Mouse (Mus musculus): ENCODE results near the gene Slc35b3.

The Slc35b3 gene

DNA sequence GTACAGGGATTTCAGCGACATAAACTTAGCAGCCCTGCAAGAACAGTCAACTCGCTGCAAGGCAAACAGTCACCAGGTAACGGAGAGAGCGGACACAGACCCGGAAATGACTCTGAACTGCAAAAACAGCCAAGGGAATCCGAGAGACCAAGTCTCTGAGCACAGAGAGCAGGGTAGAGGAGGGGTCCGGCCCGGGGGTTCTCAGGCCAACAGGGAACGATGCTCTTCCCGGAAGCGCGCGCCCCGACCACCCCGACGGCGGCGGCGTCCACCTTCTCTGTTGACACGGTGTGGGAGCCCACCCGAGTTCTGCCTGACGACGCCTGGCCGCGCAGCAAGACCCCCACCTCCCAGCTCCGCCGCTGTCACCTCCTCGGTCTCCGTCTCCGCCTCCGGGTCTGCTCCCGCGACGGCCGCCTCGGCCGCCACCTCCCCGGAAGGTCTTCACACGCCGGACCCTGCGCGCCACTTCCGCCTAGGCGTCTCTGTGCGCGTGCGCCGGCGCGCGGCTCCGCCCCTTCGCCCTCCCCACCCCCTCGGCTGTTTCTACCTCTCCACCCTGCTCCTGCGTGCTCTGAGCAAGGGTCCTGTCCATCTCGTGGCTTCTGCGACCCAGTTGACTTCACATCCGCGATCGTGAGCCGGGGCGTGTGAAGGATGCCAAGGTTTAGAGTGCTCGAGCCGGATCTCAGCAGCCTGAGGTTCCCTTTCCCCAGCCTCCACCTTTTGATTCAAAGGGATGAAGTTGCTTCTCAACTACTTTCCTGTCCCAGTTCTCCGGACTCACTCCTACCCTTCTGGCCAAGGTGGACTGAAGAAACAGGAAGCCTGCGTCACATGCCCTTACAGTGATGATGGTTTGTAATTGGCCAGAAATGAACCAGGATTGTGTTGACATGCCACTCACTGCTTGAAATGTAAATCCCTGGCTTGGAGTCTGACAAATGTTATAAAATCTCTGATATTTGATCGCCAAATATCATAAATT, at the start of gene Slc35b3:
TSS of gene Slc35b3 (minus strand) at position 813 of the 988 bp plus-strand sequence.
- peak; percentile 87 for DNase-seq

DNA sequence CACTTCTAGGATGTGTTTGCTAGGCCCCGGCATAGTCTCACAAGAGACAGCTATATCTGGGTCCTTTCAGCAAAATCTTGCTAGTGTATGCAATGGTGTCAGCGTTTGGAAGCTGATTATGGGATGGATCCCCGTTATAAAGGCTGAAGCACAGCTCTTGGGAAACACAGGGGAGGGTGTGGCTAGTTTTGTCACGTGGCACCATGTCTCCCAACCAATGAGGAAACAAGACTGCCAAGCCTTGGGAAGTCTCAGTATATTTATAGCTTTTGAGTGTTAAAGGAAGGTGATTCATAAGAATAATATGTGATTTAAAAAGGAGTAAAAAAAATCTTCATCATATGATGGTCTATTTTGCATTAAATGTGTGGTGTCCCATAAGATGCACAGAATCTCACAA, 49.6 kb upstream of the Slc35b3 start:
- no peak for DNase-seq

DNA sequence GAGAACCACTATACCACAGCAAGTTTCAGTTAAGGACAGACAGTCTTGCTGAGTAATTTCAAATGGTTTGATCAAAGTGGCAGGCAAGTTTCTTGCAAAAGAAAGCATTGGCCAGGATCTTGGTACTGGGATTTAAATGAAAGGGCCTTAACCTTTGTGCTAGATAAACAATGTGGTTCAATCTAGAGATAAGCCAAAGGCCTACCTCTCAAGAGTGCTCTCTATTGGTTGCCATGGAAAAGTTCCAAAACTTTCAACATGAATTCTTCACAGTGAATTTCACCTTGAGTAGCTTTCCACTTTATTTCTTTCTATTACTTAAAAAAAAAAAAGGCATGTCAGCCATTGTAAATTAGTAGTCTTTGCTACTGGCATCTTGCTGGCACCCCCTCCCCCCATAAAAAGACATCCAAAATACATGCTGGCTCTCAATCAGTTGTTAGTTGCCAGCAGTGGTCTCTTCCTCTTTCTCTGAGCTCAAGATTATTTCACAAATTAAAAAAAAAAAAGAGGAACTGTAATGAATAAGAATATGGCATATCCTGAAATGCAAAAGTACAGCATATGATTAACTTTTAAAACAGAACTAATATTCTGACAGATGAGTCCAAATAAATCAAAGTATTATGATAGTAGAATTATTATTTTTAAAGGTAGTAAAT, 42.6 kb upstream of the Slc35b3 start:
- no peak for DNase-seq

DNA sequence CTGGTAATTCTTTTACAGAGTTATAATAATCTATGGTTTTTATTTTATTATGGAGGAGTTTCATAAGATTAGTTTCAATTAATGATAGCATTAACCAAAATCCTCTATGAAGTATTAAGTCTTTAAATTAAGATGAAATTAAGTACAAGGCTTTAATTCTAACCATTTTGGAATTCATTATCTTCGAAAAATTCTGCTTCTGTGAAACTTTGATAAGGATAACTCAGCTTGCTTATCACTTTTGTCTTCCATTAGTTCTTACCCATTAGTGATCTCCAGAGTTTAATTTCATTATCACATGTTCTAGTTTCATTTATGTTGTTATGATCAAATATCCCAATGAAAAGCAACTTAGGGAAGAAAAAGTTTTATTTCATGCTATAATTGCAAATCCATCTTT, 41.7 kb upstream of the Slc35b3 start:
- no peak for DNase-seq

DNA sequence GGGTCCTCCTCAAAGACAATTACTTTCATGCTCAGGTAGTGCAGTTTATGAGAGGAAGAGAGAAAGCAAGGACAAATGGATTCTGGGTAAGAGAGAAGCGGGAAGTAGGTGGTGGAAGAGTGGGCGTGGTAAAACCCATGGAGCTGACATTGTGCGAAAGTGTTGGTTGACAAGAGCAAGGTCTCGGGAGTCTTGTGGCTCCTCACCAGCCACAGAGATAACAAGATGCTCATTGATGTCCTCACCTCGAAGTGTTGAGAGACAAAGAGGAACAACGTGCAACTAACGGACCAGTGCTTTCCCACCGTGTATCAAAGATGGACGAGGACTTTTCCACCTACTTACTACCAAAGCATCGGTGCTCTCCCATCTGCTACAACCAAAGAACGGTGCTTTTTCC, 40.8 kb upstream of the Slc35b3 start:
- DNase-seq: no peak

DNA sequence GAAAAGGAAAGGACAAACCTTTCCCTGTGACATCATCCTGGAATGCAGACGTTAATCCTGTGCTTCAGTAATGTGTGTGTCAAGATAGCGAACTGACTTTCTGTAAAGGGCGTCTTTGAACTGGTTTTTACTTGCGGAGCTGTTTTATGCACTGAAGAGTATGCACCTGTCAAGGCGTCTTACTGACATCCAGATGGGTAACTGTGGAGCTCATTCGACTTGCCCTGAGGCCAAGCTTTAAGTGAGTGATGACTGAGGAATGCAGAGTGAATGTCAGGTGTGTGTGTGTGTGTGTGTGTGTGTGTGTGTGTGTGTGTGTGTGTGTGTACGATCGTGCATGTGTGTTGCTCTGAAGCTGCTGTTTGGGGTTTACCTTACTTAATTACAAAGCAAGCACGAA, 38.3 kb upstream of the Slc35b3 start:
- DNase-seq: no peak

DNA sequence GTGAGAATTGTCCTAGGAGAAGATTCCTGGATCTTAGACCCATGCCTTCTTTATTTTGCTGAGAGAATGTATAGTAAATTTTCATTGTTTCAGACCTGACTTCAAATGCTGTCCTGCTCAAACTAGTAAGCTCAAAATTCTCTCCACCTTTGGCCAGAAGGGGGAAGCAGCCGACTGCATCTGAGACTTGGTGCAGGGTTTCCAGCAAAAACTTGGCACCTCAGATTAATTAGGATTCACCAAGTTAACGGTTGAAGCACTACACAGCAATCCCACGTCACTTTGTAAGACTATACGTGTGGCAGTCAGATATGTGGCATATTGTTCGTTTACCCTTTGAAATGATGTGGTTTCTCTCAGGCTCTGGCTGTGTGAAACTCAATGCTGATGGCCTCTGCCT, 31.9 kb upstream of the Slc35b3 start:
- DNase-seq: no peak

DNA sequence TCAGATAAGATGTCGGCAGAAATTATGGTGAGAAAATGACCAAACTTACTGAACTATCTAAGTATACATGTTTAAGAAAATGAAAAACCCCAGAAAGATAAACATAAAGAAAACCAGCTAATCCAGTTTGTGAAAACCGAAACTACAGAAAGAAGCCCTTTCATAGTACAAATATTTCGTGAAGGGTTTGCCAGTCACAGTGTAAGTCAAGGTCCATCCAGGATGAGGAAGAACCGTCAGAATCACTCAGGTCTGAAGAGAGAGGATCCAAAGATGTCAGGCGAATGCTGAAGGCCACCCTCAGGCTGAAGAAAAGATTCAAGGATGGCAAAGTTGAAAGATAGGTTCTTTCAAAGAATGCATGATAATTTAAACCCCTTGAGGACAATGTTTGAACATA, 23.1 kb upstream of the Slc35b3 start:
- DNase-seq: no peak

DNA sequence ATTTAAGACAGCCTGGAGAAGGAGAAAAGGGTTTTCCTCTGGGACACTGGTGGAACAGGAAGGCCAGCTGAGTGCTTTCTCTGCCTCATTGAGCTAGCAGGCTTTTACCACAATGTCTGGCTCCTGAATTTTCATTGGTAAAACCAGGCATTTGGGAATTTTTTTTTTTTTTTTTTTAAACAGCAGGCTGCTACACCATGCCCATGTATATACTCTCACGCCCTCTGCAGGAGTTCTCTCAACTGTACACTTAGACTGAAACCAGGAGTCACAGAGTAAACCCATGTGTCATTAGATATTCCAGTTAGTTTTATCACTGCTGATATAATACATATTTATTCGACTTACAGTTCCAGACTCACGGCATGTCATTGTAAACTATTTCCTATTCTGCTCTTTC, 20.2 kb upstream of the Slc35b3 start:
- DNase-seq: no peak

DNA sequence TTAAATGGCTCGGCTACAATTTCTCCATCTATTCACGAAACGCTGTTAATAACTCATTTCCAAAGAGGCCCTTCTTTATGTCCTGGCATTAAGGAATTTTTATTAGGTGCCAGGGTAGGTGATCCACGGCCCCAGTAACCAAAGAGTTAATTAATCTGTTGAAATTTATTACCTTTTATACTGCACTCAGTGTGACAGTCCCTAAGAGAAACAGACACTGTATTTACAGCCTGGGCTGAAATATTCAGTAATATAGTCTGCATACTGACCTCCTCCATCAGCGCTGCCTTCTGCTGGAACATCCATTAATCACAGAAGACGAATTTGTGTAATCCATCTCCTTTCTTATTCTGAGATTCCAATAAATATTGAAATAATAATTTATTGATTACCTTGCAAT, 16.3 kb upstream of the Slc35b3 start:
- DNase-seq: no peak

DNA sequence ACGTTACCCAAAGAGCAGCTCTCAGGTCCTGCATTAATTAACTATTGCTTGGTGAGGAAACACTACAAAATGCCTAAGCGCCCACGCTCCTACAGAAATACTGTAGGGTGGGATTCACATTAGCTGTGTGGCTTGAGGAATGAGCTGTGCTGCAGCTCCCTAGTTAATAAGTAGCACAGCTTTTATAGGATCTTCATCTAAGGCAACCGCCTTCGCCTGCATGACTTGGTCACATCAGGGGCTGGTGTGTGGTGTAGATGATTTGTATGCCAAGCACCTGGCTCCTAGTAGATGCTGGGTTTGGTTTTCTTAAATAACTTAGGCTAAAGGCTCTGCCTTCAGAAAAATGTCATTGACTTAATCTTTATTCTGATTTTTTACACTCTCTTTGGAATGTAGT, 15.2 kb upstream of the Slc35b3 start:
- no peak for DNase-seq

DNA sequence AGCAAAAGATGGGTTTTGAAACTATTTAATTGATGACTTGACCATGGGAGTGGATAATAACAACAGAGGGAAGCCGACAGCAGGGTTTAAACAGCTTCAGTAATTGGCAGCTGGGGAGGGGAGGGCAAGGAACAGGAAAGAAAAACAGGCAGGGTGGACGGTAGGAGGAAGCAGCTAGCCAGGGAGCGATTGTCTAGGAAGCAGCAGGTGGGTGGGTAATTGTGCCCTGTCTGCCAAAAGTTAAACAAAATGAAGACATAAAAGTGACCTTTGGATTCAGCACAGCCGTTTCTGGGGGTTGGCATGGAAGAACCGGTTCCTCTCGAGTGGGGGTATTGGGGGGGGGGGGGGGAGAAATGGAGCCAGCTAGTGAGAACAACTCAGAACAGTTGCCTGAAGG, 11.9 kb upstream of the Slc35b3 start:
- no peak for DNase-seq

DNA sequence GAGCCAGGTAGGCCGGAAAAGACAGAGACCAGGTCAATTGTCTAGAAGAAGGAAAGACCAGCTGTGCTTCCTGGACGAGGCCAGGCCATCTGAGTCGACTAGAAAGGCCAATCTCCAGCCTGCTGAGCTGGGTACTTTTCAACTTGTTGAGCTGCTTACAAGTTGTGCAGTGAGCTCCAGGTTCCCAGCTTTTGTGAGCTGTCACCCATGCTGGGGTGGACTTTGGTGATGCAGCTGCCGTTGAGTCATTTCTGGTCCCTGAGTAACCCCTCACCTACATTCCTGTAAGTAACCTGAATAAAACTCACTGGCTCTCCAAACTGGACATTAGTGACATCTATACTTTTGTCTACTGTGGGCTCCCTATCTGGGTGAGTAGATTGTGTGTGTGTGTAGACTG, 10.4 kb upstream of the Slc35b3 start:
- DNase-seq: no peak

DNA sequence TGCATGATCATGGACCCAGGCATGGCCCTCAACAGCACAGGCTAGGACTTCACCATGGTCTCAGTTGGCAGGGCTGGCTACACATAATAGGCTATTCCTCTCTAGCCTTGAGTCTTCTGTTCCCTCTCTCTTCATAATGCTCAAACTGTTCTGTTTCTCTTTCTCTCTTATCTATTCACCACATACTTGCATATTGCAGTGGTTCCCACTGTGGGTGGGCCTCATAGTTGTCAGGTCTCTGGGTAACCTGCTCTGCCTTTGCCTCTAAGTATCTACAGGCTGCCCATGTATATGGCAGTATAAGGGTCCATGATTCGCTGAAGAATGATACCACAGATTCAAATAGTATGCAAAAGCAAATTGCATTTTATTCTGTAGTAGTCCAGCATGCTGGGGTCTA, 6.8 kb upstream of the Slc35b3 start:
- no peak for DNase-seq

DNA sequence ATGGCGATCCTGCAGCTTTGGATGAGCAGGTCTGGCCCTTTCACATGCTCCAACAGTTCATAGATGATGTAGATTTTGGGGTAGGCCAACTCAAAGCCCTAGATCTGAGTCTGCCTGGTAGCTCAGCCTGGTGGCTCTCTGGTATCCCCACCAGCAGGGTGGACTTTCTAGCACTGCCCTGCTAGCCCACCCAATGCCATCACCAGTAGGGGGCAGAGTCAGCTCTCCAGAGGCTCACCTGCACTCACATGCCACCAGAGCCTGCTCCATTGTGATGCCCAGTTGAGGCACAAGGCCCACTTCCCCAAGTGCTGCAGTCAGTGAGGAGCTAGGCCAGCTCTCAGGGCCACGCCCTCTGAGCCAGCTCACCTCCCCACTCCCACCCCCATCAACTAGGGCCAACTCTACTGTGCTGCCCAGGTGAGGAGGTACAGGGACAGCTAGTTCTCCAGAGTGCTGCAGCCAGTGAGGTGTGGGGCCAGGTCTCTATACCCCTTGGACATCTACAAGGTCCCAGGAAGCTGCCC, 6.3 kb upstream of the Slc35b3 start:
- DNase-seq: no peak

DNA sequence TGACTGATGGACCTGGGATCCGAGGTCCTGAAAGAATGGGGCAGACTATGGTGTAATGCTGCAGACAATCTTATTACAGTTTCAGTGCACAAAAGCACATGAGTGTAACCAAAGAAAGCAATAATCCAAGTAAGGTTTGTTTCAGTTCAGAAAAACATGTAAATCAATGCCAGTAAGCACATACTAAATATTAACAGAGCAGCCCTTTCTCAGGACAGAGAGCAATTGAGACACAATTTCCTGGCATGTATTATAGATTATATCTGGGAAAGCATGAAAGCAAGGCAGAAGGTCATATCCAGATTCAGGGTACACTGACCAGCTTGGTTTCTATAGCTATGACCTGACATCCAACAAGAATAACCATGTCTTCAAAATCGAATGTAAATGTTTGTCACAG, 2.1 kb upstream of the Slc35b3 start:
- DNase-seq: no peak

DNA sequence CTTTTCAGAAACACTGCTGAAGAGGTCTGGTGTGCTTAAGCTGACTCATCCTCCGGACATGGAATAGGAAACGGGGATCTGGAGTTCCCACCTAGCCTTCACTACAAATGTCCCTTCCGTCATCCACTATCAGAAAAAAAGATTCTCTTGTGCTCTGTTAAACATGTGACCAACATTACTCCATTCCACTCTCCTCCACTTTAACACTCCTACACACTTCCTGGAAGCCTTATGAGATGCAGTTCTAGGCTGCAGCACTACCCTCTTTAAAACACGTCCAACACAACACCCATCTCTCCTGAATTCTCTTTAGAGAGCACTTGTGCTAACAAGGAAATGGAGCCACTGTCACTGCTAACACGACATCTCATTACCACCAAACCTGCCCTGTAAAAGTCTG, 2.6 kb downstream of the Slc35b3 start:
- no peak for DNase-seq

DNA sequence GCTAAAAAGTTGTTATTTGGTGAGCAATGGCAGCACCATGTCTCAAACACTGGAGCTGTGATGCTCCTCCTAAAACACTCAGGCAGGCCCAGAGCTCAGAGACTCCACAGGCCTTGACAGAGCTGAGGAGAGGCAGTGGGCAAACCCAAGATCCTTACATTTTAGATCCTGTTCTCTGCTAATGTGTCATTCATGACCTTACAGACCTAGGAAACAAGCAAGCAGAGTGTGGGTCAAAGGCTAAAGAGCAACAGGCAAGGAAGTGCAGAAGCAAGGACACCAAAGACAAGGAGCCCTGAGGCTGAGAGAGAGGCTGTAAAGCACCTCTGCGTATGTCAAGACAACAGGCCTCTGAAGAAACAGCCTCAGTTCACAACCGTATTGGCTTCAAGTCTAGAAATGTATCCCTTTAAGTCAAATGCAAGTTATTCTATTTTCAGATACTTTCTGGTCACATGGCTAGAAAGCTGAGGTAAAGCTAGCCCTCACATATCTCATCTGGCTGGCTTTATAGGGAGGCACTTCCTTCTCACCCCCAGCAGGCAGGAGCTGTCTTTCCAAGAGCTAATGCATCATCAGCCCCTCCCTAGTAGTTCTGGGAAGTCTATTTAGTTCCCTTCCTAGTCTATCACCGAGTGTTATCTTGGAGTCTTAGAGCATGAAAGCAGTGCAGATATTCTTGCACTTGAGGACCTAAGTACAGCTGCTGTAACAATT, 14.2 kb downstream of the Slc35b3 start:
- no peak for DNase-seq

DNA sequence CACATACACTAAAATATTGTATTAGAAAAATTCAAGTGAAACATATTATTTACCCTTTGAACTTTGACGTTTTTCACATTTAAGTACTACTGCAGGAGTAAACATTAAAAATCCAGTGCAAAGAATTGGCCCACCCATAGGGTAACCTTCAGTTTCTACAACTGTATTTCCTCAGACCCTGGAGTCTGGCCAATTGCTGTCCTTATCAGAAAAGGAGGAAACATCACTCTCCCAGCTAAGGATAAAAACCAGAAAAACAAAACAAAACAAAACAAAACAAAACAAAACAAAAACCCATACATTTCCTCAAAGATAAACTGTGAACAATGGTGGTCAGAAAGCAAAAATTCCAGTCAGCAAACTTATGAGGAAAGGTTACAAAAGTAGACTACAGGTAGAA, 14.9 kb downstream of the Slc35b3 start:
- no peak for DNase-seq

DNA sequence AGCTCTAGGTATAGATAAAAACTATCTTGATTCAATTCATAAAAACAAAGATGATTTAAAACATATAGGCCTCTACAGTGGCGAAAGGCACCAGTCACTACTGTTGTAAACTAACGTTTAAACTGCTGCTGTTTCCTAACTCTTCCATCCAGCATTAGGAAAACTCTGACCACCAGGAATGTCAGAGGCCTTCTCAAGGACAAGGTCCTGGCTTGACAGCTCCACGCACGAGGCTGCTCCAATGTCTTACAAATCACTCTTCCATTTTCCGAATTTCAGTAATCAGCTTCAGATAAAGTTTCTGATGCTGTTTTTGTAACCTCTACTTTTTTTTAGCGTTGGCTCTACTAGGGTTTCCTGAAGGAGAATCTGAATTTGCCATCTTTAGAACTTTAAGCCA, 15.7 kb downstream of the Slc35b3 start:
- no peak for DNase-seq

DNA sequence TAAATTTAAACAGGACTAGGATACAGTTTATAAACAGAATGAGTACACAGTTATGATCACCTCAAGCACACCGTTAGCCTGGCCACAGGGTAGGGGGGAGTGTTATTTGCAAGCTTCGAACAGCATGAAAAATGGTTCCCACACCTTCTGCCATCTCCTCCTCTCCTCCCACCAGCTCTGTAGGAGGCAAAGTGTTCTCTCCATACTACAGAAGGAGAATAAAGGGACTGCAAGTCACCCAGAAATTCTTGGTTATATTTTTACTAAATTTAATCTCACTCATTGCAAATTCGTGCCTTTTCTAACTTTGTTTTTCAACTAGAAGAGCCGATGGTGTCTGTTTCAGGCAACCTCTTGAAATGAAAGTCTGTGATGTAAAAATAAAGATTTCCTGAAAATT, 18.9 kb downstream of the Slc35b3 start:
- no peak for DNase-seq

DNA sequence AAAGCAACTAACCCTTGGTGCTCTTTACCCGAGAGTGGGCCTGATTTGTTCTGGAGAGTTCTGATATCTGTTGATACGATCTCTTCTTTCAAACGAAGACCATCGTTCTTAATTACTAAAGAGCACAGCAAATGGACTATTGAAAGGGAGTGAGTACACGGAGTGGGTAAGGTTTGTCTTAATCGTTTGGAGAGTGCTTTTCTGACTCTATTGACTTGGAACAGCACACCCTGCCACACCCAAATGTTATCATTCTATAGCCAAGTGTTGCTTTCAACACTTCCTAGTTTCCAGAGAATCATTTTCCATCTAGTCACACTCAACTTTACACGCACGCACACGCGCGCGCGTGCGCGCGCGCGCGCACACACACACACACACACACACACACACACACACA, 19.4 kb downstream of the Slc35b3 start:
- no peak for DNase-seq

DNA sequence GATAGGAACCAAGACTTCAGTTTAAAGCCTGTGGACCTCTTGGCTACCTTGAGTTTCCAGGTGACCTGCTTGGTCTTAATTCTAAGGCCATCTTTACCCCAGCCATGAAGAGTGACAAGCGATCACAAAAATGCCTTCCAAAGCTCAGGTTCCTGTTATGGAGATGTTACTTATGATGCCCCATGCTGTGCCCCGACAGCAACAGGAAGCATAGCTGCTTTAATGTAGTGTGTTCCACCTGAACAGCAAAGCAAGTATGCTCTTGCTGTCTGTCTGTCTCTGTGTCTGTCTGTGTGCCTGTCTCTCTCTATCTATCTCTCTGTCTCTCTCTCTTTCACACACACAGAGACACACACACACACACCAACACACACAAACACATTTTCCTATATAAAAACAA, 22.2 kb downstream of the Slc35b3 start:
- no peak for DNase-seq
